Mouse (Mus musculus) midbrain, embryonic 14.5 days (tissue): ENCODE data around the gene Pspn. TPM values are rescaled to one million over a fixed set of nuclear protein-coding genes. Genes with fewer than 3 reads are reported as not detected.

ENCODE experiments used
- ATAC-seq: fragments of 200-750 bp; cut with Nextera tagmentation; 2 replicates; pipeline ENCODE4 v1.8.0; 2017; ENCODE audit warnings: moderate number of reproducible peaks, moderate library complexity; ENCODE audit not compliant: low FRiP score, low TSS enrichment
- DNase-seq: peaks from one replicate; pipeline ENCODE4 v3.0.0-alpha.2; 2015
- H3K27ac ChIP-seq: fragments of 300-500 bp; sonication (generic); replicated peaks from 2 replicates; pipeline ENCODE4 v1.5.1; 2014; ENCODE audit warnings: mild to moderate bottlenecking, low read depth, low read length, moderate library complexity
- H3K27me3 ChIP-seq: fragments of 300-500 bp; sonication (generic); 2 replicates; pipeline ENCODE4 v1.6.1; 2014; ENCODE audit warnings: low read length, control low read depth, mixed read lengths; ENCODE audit not compliant: control insufficient read depth, insufficient read depth
- H3K36me3 ChIP-seq: fragments of 300-500 bp; sonication (generic); 2 replicates; pipeline ENCODE4 v1.6.1; 2014; ENCODE audit warnings: low read length, control low read depth; ENCODE audit not compliant: control insufficient read depth, insufficient read depth
- H3K4me1 ChIP-seq: fragments of 300-500 bp; sonication (generic); 2 replicates; pipeline ENCODE4 v1.6.1; 2014; ENCODE audit warnings: mild to moderate bottlenecking, antibody characterized with exemption, low read length, control low read depth; ENCODE audit not compliant: control insufficient read depth, insufficient read depth
- H3K4me2 ChIP-seq: fragments of 300-500 bp; sonication (generic); 2 replicates; pipeline ENCODE4 v1.6.1; 2014; ENCODE audit warnings: mild to moderate bottlenecking, low read length, moderate library complexity
- H3K4me3 ChIP-seq: fragments of 300-500 bp; sonication (generic); replicated peaks from 2 replicates; pipeline ENCODE4 v1.5.1; 2014; ENCODE audit warnings: low read depth, low read length
- H3K9ac ChIP-seq: fragments of 300-500 bp; sonication (generic); replicated peaks from 2 replicates; pipeline ENCODE4 v1.6.1; 2014; ENCODE audit warnings: mild to moderate bottlenecking, low read length, moderate library complexity
- H3K9me3 ChIP-seq: fragments of 300-500 bp; sonication (generic); 2 replicates; pipeline ENCODE4 v1.6.1; 2016; ENCODE audit warnings: low read length, control low read depth, mixed read lengths; ENCODE audit not compliant: control insufficient read depth
- WGBS: fragments of 180-500 bp; shearing (Covaris S2); extraction: QIAGEN DNeasy Blood & Tissue Kit; methylation state at CpG from one replicate; pipeline ENCODE4 v1.1.7; 2014; 5-methylcytosine and 5-hydroxymethylcytosine counted together
- polyA plus RNA-seq: library from polyadenylated mRNA; unstranded; fragments of >200 nt; fragmentation: Nextera tagmentation; extraction: Ambion mirVana; gene quantifications from 2 replicates; pipeline ENCODE4 v1.2.1, GENCODE M21; 2014

The Pspn gene
- polyA plus RNA-seq, 1 experiment from 2014 or later, result not detected

GRCm38 (mm10) chr17:56962642-56963405 is 37.0 kb downstream of the Pspn start:
- DNase-seq, result no peak
- Histone ChIP-seq H3K4me3 (no peak overlapping the region), H3K27me3 (no peaks in the 10 kb centered on the region), H3K4me2 (no peak overlapping the region), H3K9me3 (no peaks in the 10 kb centered on the region), H3K4me1 (no peaks in the 10 kb centered on the region), H3K9ac (no peak overlapping the region), H3K27ac (no peak overlapping the region), H3K36me3 (no peaks in the 10 kb centered on the region)
- ATAC-seq, result no peak
- 85% methylated on average over 5 of the region's 5 CpGs for WGBS

- H3K4me1 ChIP-seq, result no peaks in the 10 kb centered on the region
- H3K36me3 ChIP-seq, result no peaks in the 10 kb centered on the region
- DNase-seq (no peak), ATAC-seq (no peak)
- H3K4me2 ChIP-seq, result no peak overlapping the region
- WGBS, result 93% methylated on average over 4 of the region's 4 CpGs
- no peaks in the 10 kb centered on the region for H3K9me3 ChIP-seq
- H3K4me3 ChIP-seq, result no peak overlapping the region
- no peaks in the 10 kb centered on the region for H3K27me3 ChIP-seq
- no peak overlapping the region for H3K27ac ChIP-seq
- H3K9ac ChIP-seq, result no peak overlapping the region
These were observed 37.9 kb downstream of the Pspn start for GRCm38 (mm10) chr17:56961880-56962279.

GRCm38 (mm10) chr17:56958667-56959066 is 41.2 kb downstream of the Pspn start:
- H3K4me2 ChIP-seq, result no peak overlapping the region
- no peak overlapping the region for H3K27ac ChIP-seq
- no peaks in the 10 kb centered on the region for H3K36me3 ChIP-seq
- 83% methylated on average over 4 of the region's 4 CpGs for WGBS
- no peak overlapping the region for H3K4me3 ChIP-seq
- no peaks in the 10 kb centered on the region for H3K4me1 ChIP-seq
- no peak overlapping the region for H3K9ac ChIP-seq
- no peaks in the 10 kb centered on the region for H3K27me3 ChIP-seq
- H3K9me3 ChIP-seq, result no peaks in the 10 kb centered on the region
- no peak for ATAC-seq
- no peak for DNase-seq

GRCm38 (mm10) chr17:56957763-56958429 is 41.9 kb downstream of the Pspn start:
- no peaks in the 10 kb centered on the region for H3K27me3 ChIP-seq
- H3K9ac ChIP-seq, result no peak overlapping the region
- H3K27ac ChIP-seq, result no peak overlapping the region
- ATAC-seq, result no peak
- no peaks in the 10 kb centered on the region for H3K9me3 ChIP-seq
- no peak overlapping the region for H3K4me3 ChIP-seq
- DNase-seq, result no peak
- WGBS, result 36% methylated on average over 11 of the region's 11 CpGs
- no peaks in the 10 kb centered on the region for H3K36me3 ChIP-seq
- H3K4me1 ChIP-seq, result no peaks in the 10 kb centered on the region
- no peak overlapping the region for H3K4me2 ChIP-seq

- ATAC-seq (no peak), DNase-seq (no peak)
- no peak overlapping the region for H3K9ac ChIP-seq
- H3K9me3 ChIP-seq, result no peaks in the 10 kb centered on the region
- H3K4me3 ChIP-seq, result no peak overlapping the region
- WGBS, result 78% methylated on average over 7 of the region's 7 CpGs
- no peak overlapping the region for H3K27ac ChIP-seq
- H3K36me3 ChIP-seq, result no peaks in the 10 kb centered on the region
- H3K27me3 ChIP-seq, result no peaks in the 10 kb centered on the region
- no peaks in the 10 kb centered on the region for H3K4me1 ChIP-seq
- H3K4me2 ChIP-seq, result no peak overlapping the region
These were observed 44.9 kb downstream of the Pspn start for GRCm38 (mm10) chr17:56954871-56955270.

- H3K27ac ChIP-seq, result no peak overlapping the region
- DNase-seq (no peak), ATAC-seq (no peak)
- WGBS, result 97% methylated on average over 1 of the region's 1 CpGs
- no peaks in the 10 kb centered on the region for H3K36me3 ChIP-seq
- H3K9me3 ChIP-seq, result no peaks in the 10 kb centered on the region
- no peaks in the 10 kb centered on the region for H3K4me1 ChIP-seq
- H3K9ac ChIP-seq, result no peak overlapping the region
- no peak overlapping the region for H3K4me3 ChIP-seq
- H3K27me3 ChIP-seq, result no peaks in the 10 kb centered on the region
- no peak overlapping the region for H3K4me2 ChIP-seq
These were observed 47.2 kb downstream of the Pspn start for GRCm38 (mm10) chr17:56952639-56953038.

- no peaks in the 10 kb centered on the region for H3K9me3 ChIP-seq
- DNase-seq, result peak; percentile 55
- 15% methylated on average over 3 of the region's 3 CpGs for WGBS
- no peaks in the 10 kb centered on the region for H3K27me3 ChIP-seq
- H3K4me3 ChIP-seq, result no peak overlapping the region
- no peak overlapping the region for H3K4me2 ChIP-seq
- no peaks in the 10 kb centered on the region for H3K4me1 ChIP-seq
- no peak for ATAC-seq
- no peak overlapping the region for H3K9ac ChIP-seq
- H3K36me3 ChIP-seq, result no peaks in the 10 kb centered on the region
- H3K27ac ChIP-seq, result no peak overlapping the region
These were observed 48.9 kb downstream of the Pspn start for GRCm38 (mm10) chr17:56950915-56951314.
